Mouse (Mus musculus): ENCODE results near the gene Fxyd7.

Fxyd7 gene

DNA sequence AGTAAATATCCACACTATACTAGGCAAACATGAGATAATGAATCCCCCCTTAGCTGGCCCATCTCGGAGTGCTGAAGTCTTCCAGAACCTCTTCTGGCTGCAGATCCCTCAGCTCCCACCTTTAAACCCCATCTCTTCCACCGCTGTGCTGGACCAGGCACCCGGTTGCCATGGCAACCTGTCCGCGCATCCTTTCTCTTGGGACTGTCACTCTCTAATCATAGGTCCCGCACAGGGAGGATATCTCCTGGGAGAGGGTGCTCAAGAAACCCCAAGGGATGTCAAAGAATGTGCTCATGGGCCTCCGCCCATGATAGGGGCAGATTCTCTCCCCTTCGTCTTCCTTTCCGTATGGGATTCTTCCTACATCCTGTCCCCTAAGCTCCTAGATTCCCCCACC is 346 bp downstream of the Fxyd7 start:
- DNase-seq (ENCODE audit: low spot score) = no peak

GRCm38 (mm10) chr7:31050487-31050886 is 780 bp downstream of the Fxyd7 start:
- DNase-seq (ENCODE audit: low spot score) = no peak

DNA sequence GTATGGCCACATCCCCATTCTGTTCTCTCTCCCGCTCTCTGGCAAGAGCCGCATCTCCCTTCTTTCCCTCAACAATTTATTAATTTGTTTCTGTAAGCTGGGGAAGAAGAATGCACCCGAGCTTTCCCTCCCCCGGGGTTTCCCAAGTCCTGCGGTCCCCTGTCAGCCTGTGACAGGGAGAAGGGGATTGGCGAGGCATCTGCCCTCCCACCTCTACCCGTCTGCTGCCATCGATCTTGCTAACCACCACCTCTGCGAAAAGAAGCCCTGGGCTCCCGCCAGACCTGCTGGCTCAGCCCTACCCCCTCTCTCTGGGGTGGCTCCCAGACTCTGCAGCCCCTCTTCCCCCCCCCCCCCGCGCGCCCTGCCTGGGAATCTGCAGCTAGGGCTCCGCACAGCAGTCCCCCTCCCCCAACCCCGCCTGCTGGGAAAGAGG is 1.4 kb downstream of the Fxyd7 start:
- DNase-seq (ENCODE audit: low spot score) = no peak

GRCm38 (mm10) chr7:31049135-31049845 is 2.0 kb downstream of the Fxyd7 start:
- DNase-seq (ENCODE audit: low spot score) = no peak

DNA sequence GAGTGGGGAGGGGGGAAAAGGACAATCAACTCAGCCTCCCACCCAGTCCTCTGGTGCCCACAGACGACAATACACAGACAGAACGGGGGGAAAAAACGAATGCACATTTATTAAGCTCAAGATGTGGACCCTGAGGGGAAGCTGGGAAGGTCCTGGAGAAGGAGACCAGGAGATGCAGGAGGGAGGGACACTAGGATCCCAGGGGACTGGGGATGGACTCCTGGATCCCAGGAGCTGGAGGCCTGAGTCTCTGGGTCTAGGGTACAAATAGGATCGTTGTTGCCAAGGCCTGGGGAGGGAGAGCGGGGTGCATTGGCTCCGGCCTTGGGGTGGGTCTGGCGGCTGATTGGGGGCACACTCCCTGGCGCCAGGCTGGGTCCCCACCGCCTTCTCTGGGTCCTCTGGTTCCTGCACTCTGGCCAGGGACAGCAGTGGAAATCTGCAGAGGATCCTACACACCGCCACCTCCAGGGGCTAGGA is 8.8 kb downstream of the Fxyd7 start, which contains the start of gene Fxyd5:
Fxyd5 (minus strand) TSS at position 51 of the 480 bp plus-strand sequence.
- DNase-seq (ENCODE audit: low spot score) = no peak

- no peak for DNase-seq (ENCODE audit: low spot score)
These were observed 9.5 kb downstream of the Fxyd7 start for GRCm38 (mm10) chr7:31041662-31042315.

DNA sequence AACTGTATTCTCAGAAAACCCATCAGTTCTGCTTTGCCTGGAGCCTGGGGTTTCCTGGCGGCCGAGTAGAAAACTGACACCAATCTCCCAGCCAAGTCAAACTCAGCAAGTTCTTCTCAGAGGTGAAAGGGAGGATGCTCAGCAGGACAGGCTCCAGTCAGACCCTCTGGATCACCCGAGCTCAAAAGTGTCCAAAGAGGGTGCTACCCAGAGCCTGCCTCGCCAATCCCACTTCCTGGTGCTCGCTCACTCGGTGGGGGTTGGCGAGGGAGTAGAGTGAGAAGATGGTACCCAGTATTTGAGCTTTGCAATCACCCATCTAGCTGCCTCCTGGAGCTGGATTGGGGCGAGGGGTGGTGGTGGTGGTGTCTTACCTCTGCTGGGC is 10.3 kb downstream of the Fxyd7 start:
- DNase-seq (ENCODE audit: low spot score) = no peak

GRCm38 (mm10) chr7:31040281-31041022 is 10.8 kb downstream of the Fxyd7 start:
- no peak for DNase-seq (ENCODE audit: low spot score)

DNA sequence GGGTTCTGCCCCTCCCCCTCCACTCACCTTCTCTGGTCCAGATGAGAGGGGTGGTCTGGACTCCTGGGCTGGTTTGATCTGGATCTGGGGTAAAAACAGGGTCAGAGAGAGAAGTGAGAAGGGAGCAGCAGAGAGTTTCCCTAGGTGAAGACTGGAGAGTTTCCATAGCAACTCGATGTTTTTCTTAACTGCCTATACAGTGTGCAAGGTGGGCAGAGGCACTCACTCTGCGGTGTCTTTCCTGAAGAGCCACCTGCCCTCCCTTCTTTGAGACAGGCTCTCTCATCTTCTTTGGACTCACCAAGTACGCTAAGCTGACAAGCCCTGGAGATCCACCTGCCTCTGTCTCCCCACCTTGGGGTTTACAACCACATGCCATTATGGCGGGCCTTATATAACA is 12.3 kb downstream of the Fxyd7 start:
- DNase-seq (ENCODE audit: low spot score) = no peak

- DNase-seq (ENCODE audit: low spot score) = no peak
These were observed 13.6 kb downstream of the Fxyd7 start for GRCm38 (mm10) chr7:31037675-31038074.

DNA sequence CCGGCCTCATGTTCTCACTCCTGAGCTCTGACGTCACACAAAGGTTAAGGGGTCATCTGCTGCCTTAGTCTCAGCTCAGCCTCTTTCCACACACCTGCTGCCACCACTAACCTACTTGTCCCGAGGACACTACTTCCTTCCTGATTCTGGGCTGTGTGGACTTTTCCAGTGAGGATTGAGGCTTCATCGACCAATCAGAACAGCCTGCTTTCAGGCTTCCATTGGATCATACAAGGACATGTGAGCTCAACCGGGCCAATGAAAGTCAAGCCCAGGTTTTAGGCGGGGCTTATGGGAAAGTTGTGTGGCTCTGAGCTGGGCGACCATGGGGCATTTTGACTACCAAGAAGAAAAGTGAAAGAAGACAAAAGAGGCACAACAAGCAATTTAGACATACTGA is 14.3 kb downstream of the Fxyd7 start:
- no peak for DNase-seq (ENCODE audit: low spot score)

DNA sequence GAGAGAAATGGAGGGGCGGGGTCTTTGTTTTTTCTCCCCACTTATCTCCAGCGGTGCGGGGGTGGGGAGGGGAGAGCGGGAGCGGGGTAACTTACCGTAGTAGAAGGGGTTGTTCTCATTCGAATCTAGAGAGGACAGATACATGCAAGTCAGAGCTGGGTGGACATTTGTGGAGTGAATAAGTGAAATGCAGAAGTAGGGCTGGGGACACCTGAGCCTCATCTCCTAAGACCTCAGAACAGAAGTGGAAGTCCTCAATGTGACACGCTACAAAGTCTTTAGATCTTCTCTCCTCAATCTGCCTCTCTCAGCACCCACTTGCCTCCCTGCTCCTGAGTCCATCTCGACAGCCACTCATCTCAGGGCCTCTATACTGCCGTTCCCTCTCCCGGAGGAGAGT is 16.0 kb downstream of the Fxyd7 start:
- no peak for DNase-seq (ENCODE audit: low spot score)

DNA sequence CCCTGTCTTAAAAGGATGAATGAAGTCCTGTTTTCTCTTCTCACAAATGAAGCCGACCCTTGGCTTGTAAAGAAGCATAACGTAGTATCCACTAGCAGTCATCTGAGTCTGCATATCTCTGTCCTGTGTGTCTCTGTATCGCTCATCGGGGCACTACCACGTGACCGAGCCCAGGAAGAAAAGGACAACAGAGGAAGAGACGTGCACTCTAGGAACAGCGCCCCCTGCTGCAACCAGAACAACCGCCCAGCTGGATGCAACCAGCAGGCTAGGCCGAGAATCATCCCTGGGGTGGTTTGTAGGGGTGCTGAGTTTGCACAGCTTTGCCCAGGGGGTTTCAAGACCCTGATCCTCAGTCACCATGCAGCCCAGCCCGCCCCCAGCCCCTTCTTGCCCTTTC is 16.5 kb downstream of the Fxyd7 start:
- no peak for DNase-seq (ENCODE audit: low spot score)

GRCm38 (mm10) chr7:31033409-31034165 is 17.7 kb downstream of the Fxyd7 start:
- DNase-seq (ENCODE audit: low spot score) = no peak

DNA sequence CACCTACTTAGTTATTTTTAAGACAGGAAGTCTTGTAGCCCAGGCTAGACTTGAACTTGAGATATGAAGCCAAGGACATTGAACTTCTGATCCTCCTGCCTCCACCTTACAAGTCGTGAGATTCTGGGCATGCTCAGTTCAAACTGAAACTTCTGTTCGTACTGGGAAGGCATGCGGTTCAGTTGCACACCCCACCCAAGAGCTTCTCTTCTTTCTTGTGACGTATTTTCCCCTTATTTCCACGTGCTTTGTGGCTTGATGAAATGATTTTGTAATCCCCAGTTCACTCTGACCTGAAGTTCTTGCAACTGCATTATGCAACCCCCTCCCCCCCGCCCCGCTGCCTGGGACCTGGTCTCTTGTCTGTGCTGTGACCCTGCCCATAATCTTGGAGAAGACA is 19.5 kb downstream of the Fxyd7 start:
- no peak for DNase-seq (ENCODE audit: low spot score)

- DNase-seq (ENCODE audit: low spot score) = no peak
These were observed 20.6 kb downstream of the Fxyd7 start for GRCm38 (mm10) chr7:31030717-31031116.

GRCm38 (mm10) chr7:31028609-31029008 is 22.7 kb downstream of the Fxyd7 start:
- DNase-seq (ENCODE audit: low spot score) = no peak

- peak; percentile 15 for DNase-seq (ENCODE audit: low spot score)
These were observed 34.0 kb downstream of the Fxyd7 start for GRCm38 (mm10) chr7:31017104-31017901.

- no peak for DNase-seq (ENCODE audit: low spot score)
These were observed 38.3 kb downstream of the Fxyd7 start for GRCm38 (mm10) chr7:31012971-31013370.

DNA sequence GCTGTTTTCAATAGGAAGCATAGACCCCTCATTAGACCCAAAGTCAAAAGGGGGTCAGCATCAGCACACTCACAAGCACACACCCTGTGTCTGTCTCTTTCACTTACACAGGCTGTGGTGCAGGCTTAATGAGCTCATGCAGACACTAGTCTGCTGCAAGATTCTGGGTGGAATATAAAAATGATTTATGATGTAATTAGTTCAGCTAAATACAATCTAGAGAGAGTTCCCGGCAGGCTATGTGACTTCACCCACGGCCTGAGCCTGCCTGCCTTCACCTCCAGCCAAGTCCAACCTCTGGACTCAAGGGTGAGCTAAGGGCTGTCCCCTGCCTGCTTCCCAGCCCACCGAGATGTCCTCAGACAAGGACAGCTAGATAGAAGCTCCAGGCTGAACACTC is 42.4 kb downstream of the Fxyd7 start:
- no peak for DNase-seq (ENCODE audit: low spot score)

GRCm38 (mm10) chr7:31008175-31008574 is 43.1 kb downstream of the Fxyd7 start:
- DNase-seq (ENCODE audit: low spot score) = no peak
